Mouse (Mus musculus) liver, embryonic 15.5 days (tissue): Measurements from ENCODE around the gene Ube2l6. TPM values are rescaled to one million over a fixed set of nuclear protein-coding genes. Genes with fewer than 3 reads are reported as not detected.

Experiments
- ATAC-seq: fragments of 200-750 bp; cut with Nextera tagmentation; 2 replicates; pipeline ENCODE4 v1.8.0; 2017; ENCODE audit warnings: moderate number of reproducible peaks, mild to moderate bottlenecking, moderate library complexity; ENCODE audit not compliant: insufficient read depth
- H3K27ac ChIP-seq: fragments of 300-500 bp; sonication (generic); replicated peaks from 2 replicates; pipeline ENCODE4 v1.5.1; 2015; ENCODE audit warnings: mild to moderate bottlenecking, inconsistent platforms
- H3K27me3 ChIP-seq: fragments of 300-500 bp; sonication (generic); 2 replicates; pipeline ENCODE4 v1.6.1; 2015; ENCODE audit warnings: mild to moderate bottlenecking, inconsistent platforms
- H3K36me3 ChIP-seq: fragments of 300-500 bp; sonication (generic); replicated peaks from 2 replicates; pipeline ENCODE4 v1.6.1; 2015; ENCODE audit warnings: moderate library complexity, mild to moderate bottlenecking, inconsistent platforms
- H3K4me1 ChIP-seq: fragments of 300-500 bp; sonication (generic); replicated peaks from 2 replicates; pipeline ENCODE4 v1.6.1; 2015; ENCODE audit warnings: inconsistent platforms
- H3K4me2 ChIP-seq: fragments of 300-500 bp; sonication (generic); 2 replicates; pipeline ENCODE4 v1.6.1; 2015; ENCODE audit warnings: moderate library complexity, mild to moderate bottlenecking, inconsistent platforms
- H3K4me3 ChIP-seq: fragments of 300-500 bp; sonication (generic); replicated peaks from 2 replicates; pipeline ENCODE4 v1.5.1; 2015; ENCODE audit warnings: mild to moderate bottlenecking, inconsistent platforms
- H3K9ac ChIP-seq: fragments of 300-500 bp; sonication (generic); 2 replicates; pipeline ENCODE4 v1.6.1; 2015; ENCODE audit warnings: moderate library complexity, mild to moderate bottlenecking, inconsistent platforms
- H3K9me3 ChIP-seq: fragments of 300-500 bp; sonication (generic); replicated peaks from 2 replicates; pipeline ENCODE4 v1.6.1; 2016; ENCODE audit warnings: inconsistent platforms
- WGBS: fragments of 180-500 bp; shearing (Covaris S2); methylation state at CpG from one replicate; pipeline ENCODE4 v1.1.7; 2015; ENCODE audit warnings: mixed read lengths; ENCODE audit not compliant: insufficient replicate concordance; 5-methylcytosine and 5-hydroxymethylcytosine counted together
- polyA plus RNA-seq: library from polyadenylated mRNA; unstranded; fragments of >200 nt; fragmentation: Nextera tagmentation; extraction: Ambion mirVana; gene quantifications from 2 replicates; pipeline ENCODE4 v1.2.1, GENCODE M21; 2015

Ube2l6 gene
- polyA plus RNA-seq = 533 and 556 TPM in 2 replicates

DNA sequence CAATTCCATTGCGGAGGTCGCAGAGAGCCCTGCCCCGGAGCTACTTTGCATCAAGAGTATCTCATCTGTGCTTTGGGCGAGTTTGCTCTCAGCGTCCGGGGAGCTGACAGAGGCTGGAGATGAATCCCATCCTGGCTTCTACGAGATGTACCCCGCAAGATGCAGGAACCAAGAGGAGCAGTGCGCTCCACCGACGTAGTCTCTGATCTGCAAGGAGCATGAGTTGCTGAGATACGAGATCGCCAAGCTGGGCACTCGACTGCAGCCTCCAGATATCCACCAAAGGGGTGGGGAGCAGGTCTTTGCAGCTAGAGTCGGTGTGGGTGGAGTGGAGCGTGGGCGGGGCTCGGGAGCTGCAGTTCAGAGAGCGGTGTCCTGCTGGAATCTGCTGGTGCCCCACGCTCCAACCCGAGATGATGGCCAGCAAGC lies at the start of gene Ube2l6:
Gene Ube2l6 (plus strand): TSS at position 336 of the 429 bp plus-strand sequence.
- peak; percentile 90 for ATAC-seq
- Histone ChIP-seq H3K27ac (peak within 1 kb of the TSS; percentile 99), H3K9me3 (peaks cover 17% of the 10 kb centered on the region; the same call in 1 of the 2 replicates), H3K4me2 (peak within 1 kb of the TSS; percentile 89), H3K27me3 (no peaks in the 10 kb centered on the region), H3K9ac (peak within 1 kb of the TSS; percentile 83), H3K4me1 (peaks cover 61% of the 10 kb centered on the region), H3K4me3 (peak within 1 kb of the TSS; percentile 78), H3K36me3 (peaks cover 30% of the 10 kb centered on the region)
- under 1% methylated on average over 21 of the region's 21 CpGs for WGBS

DNA sequence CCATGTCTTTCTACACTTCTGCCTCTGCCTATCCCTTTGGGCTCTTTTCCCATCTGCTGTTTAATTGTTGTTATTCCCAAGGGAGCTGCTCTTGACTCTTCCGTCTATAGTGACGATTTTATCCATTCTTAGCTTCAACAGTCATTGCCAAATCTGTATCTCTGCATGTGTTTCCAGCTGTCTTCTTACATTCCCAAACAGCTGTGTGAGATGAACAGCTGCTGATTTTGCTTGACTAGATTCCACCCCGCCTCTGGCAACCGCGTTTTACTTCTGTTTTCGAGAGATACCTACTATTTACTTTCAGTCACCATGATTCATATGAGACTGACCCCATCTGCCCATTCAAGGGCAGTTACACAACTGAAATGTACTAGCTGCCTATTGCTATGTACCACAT lies 48.5 kb upstream of the Ube2l6 start:
- H3K4me1 ChIP-seq = peaks cover 9% of the 10 kb centered on the region; the same call in 1 of the 2 replicates
- peaks cover 53% of the 10 kb centered on the region for H3K27me3 ChIP-seq
- no peaks in the 10 kb centered on the region for H3K9me3 ChIP-seq
- ATAC-seq = no peak
- WGBS = 60% methylated on average over 6 of the region's 6 CpGs
- H3K36me3 ChIP-seq = no peaks in the 10 kb centered on the region
- H3K9ac ChIP-seq = no peak overlapping the region
- H3K4me2 ChIP-seq = no peak overlapping the region
- no peak overlapping the region for H3K4me3 ChIP-seq
- no peak overlapping the region for H3K27ac ChIP-seq

- ATAC-seq = no peak
- no peak overlapping the region for H3K27ac ChIP-seq
- H3K9ac ChIP-seq = no peak overlapping the region
Measured at GRCm38 (mm10) chr2:84756245-84756644, 42.4 kb upstream of the Ube2l6 start.

GRCm38 (mm10) chr2:84757026-84757682 lies 41.5 kb upstream of the Ube2l6 start:
- no peaks in the 10 kb centered on the region for H3K9me3 ChIP-seq
- H3K4me2 ChIP-seq = no peak overlapping the region
- no peak overlapping the region for H3K27ac ChIP-seq
- H3K27me3 ChIP-seq = peaks cover 8% of the 10 kb centered on the region; the same call in 1 of the 2 replicates
- 56% methylated on average over 7 of the region's 7 CpGs for WGBS
- no peak overlapping the region for H3K9ac ChIP-seq
- H3K4me1 ChIP-seq = peaks cover 3% of the 10 kb centered on the region; the same call in 1 of the 2 replicates
- no peak overlapping the region for H3K4me3 ChIP-seq
- H3K36me3 ChIP-seq = no peaks in the 10 kb centered on the region
- no peak for ATAC-seq

More at GRCm38 (mm10) chr2:84756245-84756644, 42.4 kb upstream of the Ube2l6 start:
- Histone ChIP-seq H3K27me3 (peaks cover 5% of the 10 kb centered on the region), H3K4me1 (peaks cover 3% of the 10 kb centered on the region; the same call in 1 of the 2 replicates), H3K4me3 (no peak overlapping the region), H3K9me3 (no peaks in the 10 kb centered on the region), H3K4me2 (no peak overlapping the region), H3K36me3 (no peaks in the 10 kb centered on the region)
- 62% methylated on average over 5 of the region's 5 CpGs for WGBS

DNA sequence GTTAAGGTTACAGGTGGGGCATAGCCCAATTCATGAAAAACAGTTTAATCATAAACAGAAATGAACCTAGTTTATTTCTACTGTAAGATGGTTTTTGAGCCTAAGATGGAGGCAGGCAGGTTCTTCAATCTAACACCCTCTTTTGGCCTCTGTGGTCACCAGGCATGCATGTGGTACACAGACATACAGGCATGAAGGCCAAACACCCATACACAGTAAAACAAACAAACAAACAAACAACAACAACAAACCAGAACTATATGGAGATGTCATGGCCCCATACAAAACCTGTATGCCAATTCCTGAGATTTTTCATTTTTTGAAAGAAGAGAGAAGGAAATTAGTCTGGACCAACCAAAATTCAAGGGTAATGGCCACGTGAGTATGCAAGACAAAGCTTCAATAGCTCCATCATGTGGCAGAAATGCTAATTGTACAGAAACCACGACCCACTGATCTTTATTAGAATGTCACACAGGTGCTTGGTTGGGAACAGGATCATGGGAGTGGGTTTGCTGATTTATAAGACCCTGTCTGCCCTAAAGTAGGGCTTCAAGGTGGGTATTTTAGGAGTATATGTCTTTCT lies 40.0 kb upstream of the Ube2l6 start:
- no peak overlapping the region for H3K9ac ChIP-seq
- no peak overlapping the region for H3K4me3 ChIP-seq
- no peaks in the 10 kb centered on the region for H3K9me3 ChIP-seq
- H3K4me1 ChIP-seq = peaks cover 3% of the 10 kb centered on the region; the same call in 1 of the 2 replicates
- H3K27me3 ChIP-seq = peaks cover 17% of the 10 kb centered on the region
- no peak overlapping the region for H3K27ac ChIP-seq
- no peaks in the 10 kb centered on the region for H3K36me3 ChIP-seq
- no peak overlapping the region for H3K4me2 ChIP-seq
- ATAC-seq = no peak
- WGBS = under 1% methylated on average over 2 of the region's 2 CpGs

- H3K4me3 ChIP-seq = no peak overlapping the region
- no peaks in the 10 kb centered on the region for H3K9me3 ChIP-seq
- peaks cover 3% of the 10 kb centered on the region; the same call in 1 of the 2 replicates for H3K4me1 ChIP-seq
- H3K36me3 ChIP-seq = no peaks in the 10 kb centered on the region
- no peak overlapping the region for H3K4me2 ChIP-seq
- no peak for ATAC-seq
- H3K27me3 ChIP-seq = peaks cover 31% of the 10 kb centered on the region
- WGBS = 62% methylated on average over 8 of the region's 8 CpGs
- H3K27ac ChIP-seq = no peak overlapping the region
- no peak overlapping the region for H3K9ac ChIP-seq
Measured at GRCm38 (mm10) chr2:84760777-84761176, 37.9 kb upstream of the Ube2l6 start.

GRCm38 (mm10) chr2:84761309-84761708 lies 37.3 kb upstream of the Ube2l6 start:
- Histone ChIP-seq H3K27ac (no peak overlapping the region), H3K4me2 (no peak overlapping the region), H3K4me1 (peaks cover 3% of the 10 kb centered on the region; the same call in 1 of the 2 replicates), H3K36me3 (no peaks in the 10 kb centered on the region), H3K9me3 (no peaks in the 10 kb centered on the region), H3K27me3 (peaks cover 33% of the 10 kb centered on the region), H3K4me3 (no peak overlapping the region), H3K9ac (no peak overlapping the region)
- 61% methylated on average over 3 of the region's 3 CpGs for WGBS
- ATAC-seq = no peak

DNA sequence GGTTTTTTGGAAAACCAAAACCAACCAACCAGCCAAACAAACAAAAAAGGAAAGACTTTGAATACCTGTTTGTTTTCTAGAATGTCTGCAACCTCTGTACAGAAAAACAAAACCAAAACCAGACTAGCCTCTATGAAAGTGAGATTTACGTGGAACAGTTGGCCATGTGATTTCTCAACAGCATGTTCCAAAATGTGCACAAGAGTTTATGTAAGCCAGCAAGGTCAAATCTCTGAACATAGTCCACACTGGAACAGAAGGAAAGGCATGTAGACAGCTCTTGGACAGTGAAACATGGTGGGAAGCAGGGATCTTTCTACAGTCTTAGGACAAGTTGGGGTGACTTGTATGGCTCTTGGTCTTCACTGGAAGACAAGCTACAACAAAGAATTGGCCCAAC lies 36.8 kb upstream of the Ube2l6 start:
- peaks cover 3% of the 10 kb centered on the region; the same call in 1 of the 2 replicates for H3K4me1 ChIP-seq
- no peak; the same call in 1 of the 2 replicates for ATAC-seq
- no peak overlapping the region for H3K9ac ChIP-seq
- H3K4me2 ChIP-seq = no peak overlapping the region
- H3K27me3 ChIP-seq = peaks cover 33% of the 10 kb centered on the region
- no peaks in the 10 kb centered on the region for H3K9me3 ChIP-seq
- H3K36me3 ChIP-seq = no peaks in the 10 kb centered on the region
- no peak overlapping the region for H3K27ac ChIP-seq
- 52% methylated on average over 1 of the region's 1 CpGs for WGBS
- no peak overlapping the region for H3K4me3 ChIP-seq

DNA sequence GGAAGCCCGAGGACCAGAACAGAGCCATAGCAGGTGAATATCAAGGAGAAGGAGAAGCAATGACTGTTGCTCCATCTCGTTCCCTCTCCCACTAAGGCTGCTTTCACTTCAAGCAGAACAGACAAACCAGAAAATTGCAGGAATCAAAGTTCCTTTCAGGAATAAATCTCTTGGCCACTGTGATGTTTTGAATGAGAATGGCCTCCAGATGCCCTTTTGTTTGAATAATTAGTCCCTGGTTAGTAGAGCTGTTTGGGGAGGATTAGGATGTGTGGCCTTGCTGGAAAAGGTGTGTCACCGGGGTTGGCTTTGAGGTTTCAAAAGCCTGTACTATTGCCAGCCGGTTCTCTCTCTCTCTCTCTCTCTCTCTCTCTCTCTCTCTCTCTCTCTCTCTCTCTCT lies 36.3 kb upstream of the Ube2l6 start:
- Histone ChIP-seq H3K4me2 (no peak overlapping the region), H3K4me1 (peaks cover under 1% of the 10 kb centered on the region; the same call in 1 of the 2 replicates), H3K27ac (no peak overlapping the region), H3K36me3 (no peaks in the 10 kb centered on the region), H3K9ac (no peak overlapping the region), H3K9me3 (no peaks in the 10 kb centered on the region), H3K27me3 (peaks cover 36% of the 10 kb centered on the region), H3K4me3 (no peak overlapping the region)
- 34% methylated on average over 4 of the region's 4 CpGs for WGBS
- ATAC-seq = no peak

DNA sequence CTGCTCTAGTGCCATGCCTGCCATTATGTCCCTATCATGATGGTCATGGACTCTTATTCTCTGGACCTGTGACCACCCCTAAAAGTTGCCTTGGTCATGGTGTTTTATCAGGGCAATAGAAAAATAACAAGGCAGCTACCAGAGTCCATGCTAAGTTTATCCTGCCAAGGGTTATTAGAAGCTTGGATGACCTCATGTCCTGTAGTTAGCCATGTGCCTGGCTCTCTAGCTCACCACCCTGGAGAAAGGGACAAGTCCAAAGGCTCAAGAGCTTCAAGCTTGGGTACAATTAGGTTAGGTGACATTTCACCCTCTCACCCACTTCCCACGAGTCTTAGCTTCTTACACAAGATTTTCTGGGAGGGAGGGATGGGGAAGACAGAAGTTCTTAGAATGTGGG lies 35.8 kb upstream of the Ube2l6 start:
- Histone ChIP-seq H3K9ac (no peak overlapping the region), H3K4me1 (no peaks in the 10 kb centered on the region), H3K9me3 (no peaks in the 10 kb centered on the region), H3K4me2 (no peak overlapping the region), H3K27me3 (peaks cover 41% of the 10 kb centered on the region), H3K27ac (no peak overlapping the region), H3K4me3 (no peak overlapping the region), H3K36me3 (no peaks in the 10 kb centered on the region)
- no peak for ATAC-seq
- WGBS = 15% methylated on average over 1 of the region's 1 CpGs

DNA sequence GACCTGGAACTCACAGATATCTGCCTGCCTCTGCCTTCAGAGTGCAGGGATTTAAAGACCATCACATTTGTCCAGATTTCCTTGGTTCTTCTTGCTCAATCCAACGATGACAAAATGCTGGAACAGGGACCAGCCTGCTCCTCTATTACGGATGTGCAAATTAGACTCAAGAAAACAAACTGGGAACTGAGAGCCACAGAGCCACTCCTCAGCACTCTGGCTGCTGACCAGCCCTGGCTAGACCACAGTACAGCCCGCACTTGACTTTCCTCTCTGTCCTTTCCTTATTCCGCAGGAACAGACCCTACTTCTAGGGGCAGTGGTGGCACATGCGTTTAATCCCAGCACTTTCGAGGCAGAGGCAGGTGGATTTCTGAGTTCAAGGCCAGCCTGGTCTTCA lies 28.1 kb upstream of the Ube2l6 start:
- no peak overlapping the region for H3K4me2 ChIP-seq
- no peaks in the 10 kb centered on the region for H3K4me1 ChIP-seq
- H3K36me3 ChIP-seq = peaks cover 3% of the 10 kb centered on the region; the same call in 1 of the 2 replicates
- H3K4me3 ChIP-seq = no peak overlapping the region
- 58% methylated on average over 6 of the region's 6 CpGs for WGBS
- no peak overlapping the region for H3K9ac ChIP-seq
- no peak for ATAC-seq
- H3K9me3 ChIP-seq = no peaks in the 10 kb centered on the region
- H3K27ac ChIP-seq = no peak overlapping the region
- peaks cover 74% of the 10 kb centered on the region for H3K27me3 ChIP-seq
